Mouse (Mus musculus): Measurements from ENCODE around the gene Platr17. TPM values are rescaled to one million over a fixed set of nuclear protein-coding genes. Genes with fewer than 3 reads are reported as not detected.
"Not testable (repeated sequence)": the region's sequence is repeated elsewhere in the genome, so short reads cannot be mapped to it uniquely, and the experiment has no call there.

Platr17 gene
- not detected for polyA plus RNA-seq (2021)

DNA sequence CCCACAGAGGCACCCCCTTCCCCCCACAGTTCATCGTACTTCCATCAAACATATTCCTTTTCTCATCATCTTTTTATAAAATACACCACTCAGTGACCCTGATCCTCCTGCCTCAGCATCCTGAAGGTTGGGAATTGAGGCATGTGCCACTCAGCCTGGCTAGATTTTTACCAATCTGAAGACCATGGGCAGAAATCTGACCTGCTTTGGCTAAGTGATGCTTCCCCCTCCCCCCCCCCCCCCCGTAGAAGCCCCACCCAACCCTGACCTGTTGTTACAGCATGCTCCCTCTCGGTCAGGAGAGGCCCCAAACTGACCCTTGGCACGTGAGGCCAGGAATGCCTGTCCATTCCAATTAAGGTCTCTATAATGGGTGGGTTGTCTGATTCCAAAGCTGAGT is at the start of gene Platr17:
Platr17 (plus strand) TSS at position 301 of the 400 bp plus-strand sequence.
- H3K27me3 ChIP-seq; ATAC-seq; POLR2A ChIA-PET; DNase-seq (ENCODE audit: low read depth, low spot score); in situ Hi-C loops (cut with MboI; ENCODE audit: low pct_unique_long_range_greater_than_20kb); CTCF ChIA-PET: not testable (repeated sequence)

- H3K27me3 ChIP-seq, result no peaks in the 10 kb centered on the region
- in situ Hi-C loops (cut with MboI; ENCODE audit: low pct_unique_long_range_greater_than_20kb), result no loop called here
- no peak for TF ChIP-seq CTCF (IDR thresholded peaks at IDR 0.05)
- ChIA-PET POLR2A (no interaction called here), CTCF (no interaction called here)
- ATAC-seq, result no peak
- no peak for DNase-seq (ENCODE audit: low read depth, low spot score)
Observed at GRCm38 (mm10) chr17:33857816-33858215, 47.1 kb upstream of the Platr17 start.

- DNase-seq (ENCODE audit: low read depth, low spot score), result peak; percentile 10
- ATAC-seq, result peak; percentile 51
- ChIA-PET POLR2A (no interaction called here), CTCF (interaction anchor here (0.9 to 1.5 kb wide), 4 partner anchors 9 to 24 kb away, joined by 3 to 4 read pairs (median 3); no protein-coding TSS in a partner anchor)
- in situ Hi-C loops (cut with MboI; ENCODE audit: low pct_unique_long_range_greater_than_20kb), result no loop called here
- peak; percentile 75 for TF ChIP-seq CTCF (IDR thresholded peaks at IDR 0.05)
- no peaks in the 10 kb centered on the region for H3K27me3 ChIP-seq
Observed at GRCm38 (mm10) chr17:33865330-33866030, 39.5 kb upstream of the Platr17 start.

GRCm38 (mm10) chr17:33873537-33873936 is 31.4 kb upstream of the Platr17 start, which contains the start of gene Gm7029:
Gene Gm7029 (plus strand): TSS chr17:33873837.
- in situ Hi-C loops (cut with MboI; ENCODE audit: low pct_unique_long_range_greater_than_20kb); ATAC-seq; CTCF ChIA-PET; POLR2A ChIA-PET; H3K27me3 ChIP-seq; DNase-seq (ENCODE audit: low read depth, low spot score): not testable (repeated sequence)

GRCm38 (mm10) chr17:33874411-33874810 is 30.5 kb upstream of the Platr17 start:
- DNase-seq (ENCODE audit: low read depth, low spot score), result no peak
- no peak for ATAC-seq
- ChIA-PET CTCF (interaction anchor here (1.2 kb wide), 1 partner anchor 9 kb away, joined by 3 read pairs; no protein-coding TSS in a partner anchor), POLR2A (no interaction called here)
- no peaks in the 10 kb centered on the region for H3K27me3 ChIP-seq
- in situ Hi-C loops (cut with MboI; ENCODE audit: low pct_unique_long_range_greater_than_20kb), result no loop called here
- TF ChIP-seq CTCF (IDR thresholded peaks at IDR 0.05), result no peak

DNA sequence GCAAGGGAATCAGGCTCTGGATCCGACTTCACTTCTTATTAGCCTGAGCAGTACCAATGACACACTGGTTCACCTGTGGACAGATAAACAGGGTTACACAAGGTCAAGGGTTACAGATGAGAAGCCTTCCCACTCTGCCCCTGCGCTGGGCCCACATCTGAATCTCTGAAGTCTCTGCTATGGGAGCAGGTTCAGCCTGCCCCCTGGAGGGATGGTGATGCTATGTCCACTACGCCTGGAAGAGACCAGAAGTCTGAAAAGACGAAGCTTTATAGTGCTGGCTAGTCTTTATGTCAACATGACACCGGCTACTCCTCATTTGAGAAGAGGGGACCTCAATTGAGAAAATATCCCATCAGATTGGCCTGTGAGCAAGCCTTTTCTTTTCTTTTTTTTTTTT is 29.1 kb upstream of the Platr17 start:
- POLR2A ChIA-PET; ATAC-seq; in situ Hi-C loops (cut with MboI; ENCODE audit: low pct_unique_long_range_greater_than_20kb); DNase-seq (ENCODE audit: low read depth, low spot score); H3K27me3 ChIP-seq; CTCF ChIA-PET: not testable (repeated sequence)

DNA sequence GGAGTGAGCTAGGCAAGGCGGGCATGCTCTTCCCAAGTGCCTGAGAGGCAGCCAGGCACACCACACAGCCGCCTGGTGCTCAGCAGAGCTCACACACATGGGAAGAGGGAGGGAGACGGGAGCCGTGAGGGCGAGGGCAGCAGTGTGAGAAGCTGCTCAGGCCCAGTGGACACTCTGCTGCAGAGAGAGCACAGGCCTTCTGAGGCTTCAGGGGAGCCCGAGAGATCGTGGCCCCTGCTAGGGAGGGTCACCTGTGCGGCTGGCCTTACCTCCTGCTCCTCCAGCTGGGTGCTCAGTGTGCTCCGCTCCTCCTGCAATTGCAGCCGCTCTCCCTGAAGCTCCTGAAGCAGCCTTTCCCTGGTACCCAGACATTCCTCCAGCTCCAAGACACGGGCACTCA is 20.6 kb upstream of the Platr17 start:
- ATAC-seq; H3K27me3 ChIP-seq; CTCF ChIA-PET; DNase-seq (ENCODE audit: low read depth, low spot score); POLR2A ChIA-PET; in situ Hi-C loops (cut with MboI; ENCODE audit: low pct_unique_long_range_greater_than_20kb): not testable (repeated sequence)

- H3K27me3 ChIP-seq; POLR2A ChIA-PET; in situ Hi-C loops (cut with MboI; ENCODE audit: low pct_unique_long_range_greater_than_20kb); ATAC-seq; DNase-seq (ENCODE audit: low read depth, low spot score); CTCF ChIA-PET: not testable (repeated sequence)
Observed at GRCm38 (mm10) chr17:33887802-33888201, 17.1 kb upstream of the Platr17 start.

- ATAC-seq; H3K27me3 ChIP-seq; in situ Hi-C loops (cut with MboI; ENCODE audit: low pct_unique_long_range_greater_than_20kb); POLR2A ChIA-PET; DNase-seq (ENCODE audit: low read depth, low spot score): not testable (repeated sequence)
- CTCF ChIA-PET, result interaction anchor here (1.0 kb wide), 1 partner anchor 28 kb away, joined by 4 read pairs; the partner anchor contains the start of genes Tapbp and Zbtb22
Observed at GRCm38 (mm10) chr17:33888230-33888629, 16.7 kb upstream of the Platr17 start.

DNA sequence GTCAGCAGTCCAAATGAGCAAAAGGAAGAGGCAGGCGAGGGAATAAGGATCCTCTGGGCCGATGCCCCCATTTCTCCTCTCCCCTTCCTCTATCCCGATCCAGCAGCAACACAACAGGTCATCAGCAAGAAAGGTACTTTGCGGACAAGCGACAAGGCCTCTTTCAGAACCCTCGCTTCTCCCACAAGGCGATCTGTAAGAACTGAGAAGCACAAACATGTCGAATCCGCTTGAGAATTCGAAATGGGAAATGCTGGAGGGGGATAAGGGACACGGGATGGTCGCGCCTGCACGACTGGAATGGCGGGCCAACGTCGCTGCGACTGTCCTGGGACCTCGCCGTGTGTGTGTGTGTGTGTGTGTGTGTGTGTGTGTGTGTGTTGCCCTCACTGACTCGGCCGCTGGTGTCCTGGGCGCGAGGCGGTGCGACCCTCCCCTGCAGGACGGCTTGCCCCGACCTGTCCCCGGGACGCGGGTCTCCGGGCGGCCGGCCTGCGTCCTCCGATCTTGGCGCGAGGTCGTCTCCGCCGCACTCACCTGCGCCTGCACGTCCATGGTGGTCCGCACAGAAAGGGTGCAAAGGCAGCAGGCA is 14.9 kb upstream of the Platr17 start:
- POLR2A ChIA-PET; ATAC-seq; CTCF ChIA-PET; DNase-seq (ENCODE audit: low read depth, low spot score); H3K27me3 ChIP-seq; in situ Hi-C loops (cut with MboI; ENCODE audit: low pct_unique_long_range_greater_than_20kb): not testable (repeated sequence)

DNA sequence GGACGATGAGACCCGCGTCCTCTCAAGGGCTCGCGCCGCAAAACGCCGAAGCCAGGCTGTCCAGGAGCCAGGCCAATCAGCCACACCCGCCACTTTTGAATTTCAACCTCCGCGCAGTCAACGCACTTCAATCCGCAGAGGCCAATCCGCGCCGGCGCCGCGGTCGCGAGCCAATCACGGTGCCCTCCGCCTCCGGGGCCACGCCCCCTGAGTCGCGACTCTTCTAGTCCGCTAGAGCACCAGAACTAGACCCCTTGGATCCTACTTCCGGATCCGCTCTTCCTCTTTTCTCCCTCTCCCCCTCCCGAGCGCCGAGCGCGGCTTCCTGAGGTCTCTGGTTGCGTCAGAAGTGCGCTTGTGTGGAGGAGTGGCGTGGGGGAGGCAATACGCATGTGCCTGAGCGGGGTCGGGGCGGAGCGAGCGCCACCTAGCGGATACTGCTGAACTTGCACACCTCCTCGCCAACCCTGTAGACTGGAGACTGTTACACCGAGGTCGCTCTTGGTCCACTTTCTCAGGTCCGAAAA is 14.3 kb upstream of the Platr17 start, which contains the start of gene Kifc1:
Kifc1 (minus strand) TSS at position 129 of the 527 bp plus-strand sequence.
- DNase-seq (ENCODE audit: low read depth, low spot score) (peak; percentile 95), ATAC-seq (peak; percentile 96)
- POLR2A ChIA-PET, result no interaction called here
- in situ Hi-C loops (cut with MboI; ENCODE audit: low pct_unique_long_range_greater_than_20kb), result no loop called here
- H3K27me3 ChIP-seq, result no peaks in the 10 kb centered on the region
- TF ChIP-seq CTCF (IDR thresholded peaks at IDR 0.05), result peak; percentile 94
- CTCF ChIA-PET, result interaction anchor here (0.7 to 1.0 kb wide), 4 partner anchors 18 to 82 kb away, joined by 3 to 4 read pairs (median 4); partner anchors contain the start of gene Daxx

All from Patski (cell line).